Mouse (Mus musculus): ENCODE data around the gene Faf1. TPM values are rescaled to one million over a fixed set of nuclear protein-coding genes. Genes with fewer than 3 reads are reported as not detected.
A peak's percentile ranks its signal among the peaks of the same experiment; 100 is the strongest.

Faf1 gene
- 10 to 100 TPM; 29.8 to 30.6 TPM for total RNA-seq (2021)
- long read RNA-seq, experiment 1, full-length matches to known transcripts: 186 of 195 reads
- long read RNA-seq, experiment 1, partial matches to known transcripts: 3 of 195 reads
- long read RNA-seq, experiment 1, other reads (novel, unspliced or antisense): 6 of 195 reads
- long read RNA-seq, experiment 2, full-length matches to known transcripts: 148 of 161 reads
- long read RNA-seq, experiment 2, partial matches to known transcripts: 2 of 161 reads
- long read RNA-seq, experiment 2, other reads (novel, unspliced or antisense): 11 of 161 reads

- intact Hi-C loops (cut with DNase I): no loop called here
- DNase-seq: peak; percentile 98
These were observed at the start of gene Faf1 for GRCm38 (mm10) chr4:109676218-109677215. Faf1 (plus strand) TSS chr4:109676588.

- intact Hi-C loops (cut with DNase I): no loop called here
- DNase-seq: no peak
These were observed 46.2 kb upstream of the Faf1 start for GRCm38 (mm10) chr4:109630215-109630614.

GRCm38 (mm10) chr4:109631029-109631428, 45.4 kb upstream of the Faf1 start:
- intact Hi-C loops (cut with DNase I): no loop called here
- DNase-seq: no peak

GRCm38 (mm10) chr4:109634971-109635370, 41.4 kb upstream of the Faf1 start:
- no peak for DNase-seq
- intact Hi-C loops (cut with DNase I): no loop called here

- intact Hi-C loops (cut with DNase I): no loop called here
- no peak for DNase-seq
These were observed 37.0 kb upstream of the Faf1 start for GRCm38 (mm10) chr4:109639356-109639755.

GRCm38 (mm10) chr4:109640141-109640540, 36.2 kb upstream of the Faf1 start:
- intact Hi-C loops (cut with DNase I): no loop called here

GRCm38 (mm10) chr4:109641451-109641850, 34.9 kb upstream of the Faf1 start:
- DNase-seq: peak; percentile 12 to 26
- intact Hi-C loops (cut with DNase I): no loop called here

More at GRCm38 (mm10) chr4:109640141-109640540, 36.2 kb upstream of the Faf1 start:
- DNase-seq: no peak

GRCm38 (mm10) chr4:109647281-109647680, 29.1 kb upstream of the Faf1 start:
- no peak for DNase-seq
- intact Hi-C loops (cut with DNase I): no loop called here

GRCm38 (mm10) chr4:109649331-109649730, 27.1 kb upstream of the Faf1 start:
- intact Hi-C loops (cut with DNase I): no loop called here
- no peak for DNase-seq

GRCm38 (mm10) chr4:109653251-109653650, 23.1 kb upstream of the Faf1 start:
- DNase-seq: no peak

GRCm38 (mm10) chr4:109654701-109655100, 21.7 kb upstream of the Faf1 start:
- DNase-seq: no peak
- intact Hi-C loops (cut with DNase I): no loop called here

More at GRCm38 (mm10) chr4:109653251-109653650, 23.1 kb upstream of the Faf1 start:
- intact Hi-C loops (cut with DNase I): no loop called here

- no peak for DNase-seq
- intact Hi-C loops (cut with DNase I): no loop called here
These were observed 20.6 kb upstream of the Faf1 start for GRCm38 (mm10) chr4:109655738-109656137.

GRCm38 (mm10) chr4:109656301-109656700, 20.1 kb upstream of the Faf1 start:
- intact Hi-C loops (cut with DNase I): no loop called here
- no peak for DNase-seq

GRCm38 (mm10) chr4:109657021-109657850, 19.2 kb upstream of the Faf1 start:
- DNase-seq: peak; percentile 69 to 71
- intact Hi-C loops (cut with DNase I): no loop called here

- peak; percentile 25 to 26 for DNase-seq
These were observed 18.4 kb upstream of the Faf1 start for GRCm38 (mm10) chr4:109657851-109658500.

GRCm38 (mm10) chr4:109658826-109659225, 17.6 kb upstream of the Faf1 start:
- no peak for DNase-seq
- intact Hi-C loops (cut with DNase I): no loop called here

More at GRCm38 (mm10) chr4:109657851-109658500, 18.4 kb upstream of the Faf1 start:
- intact Hi-C loops (cut with DNase I): no loop called here

- no peak for DNase-seq
- intact Hi-C loops (cut with DNase I): no loop called here
These were observed 16.8 kb upstream of the Faf1 start for GRCm38 (mm10) chr4:109659571-109659970.

- no peak for DNase-seq
- intact Hi-C loops (cut with DNase I): no loop called here
These were observed 15.8 kb upstream of the Faf1 start for GRCm38 (mm10) chr4:109660568-109660967.

GRCm38 (mm10) chr4:109661183-109661582, 15.2 kb upstream of the Faf1 start:
- peak; percentile 13 to 22 for DNase-seq
- intact Hi-C loops (cut with DNase I): no loop called here

GRCm38 (mm10) chr4:109662271-109662670, 14.1 kb upstream of the Faf1 start:
- intact Hi-C loops (cut with DNase I): no loop called here
- DNase-seq: no peak
